Mouse (Mus musculus) embryonic fibroblast, embryonic 13.5 days (primary cell): ENCODE data around the gene Nip7. TPM values are rescaled to one million over a fixed set of nuclear protein-coding genes. Genes with fewer than 3 reads are reported as not detected.

Experiments
- H3K27ac ChIP-seq: 2 replicates; pipeline ENCODE4 v1.5.1; 2012; ENCODE audit warnings: low read length, control low read depth, inconsistent platforms; ENCODE audit not compliant: insufficient read depth
- H3K4me1 ChIP-seq: 2 replicates; pipeline ENCODE4 v1.6.1; 2011; ENCODE audit warnings: low read length; ENCODE audit not compliant: control insufficient read depth, insufficient read depth
- H3K4me3 ChIP-seq: 2 replicates; pipeline ENCODE4 v1.5.1; 2011; ENCODE audit warnings: mild to moderate bottlenecking, control low read depth, low read length; ENCODE audit not compliant: insufficient read depth
- CTCF ChIP-seq: IDR thresholded peaks from 2 replicates; pipeline ENCODE4 v1.5.1; 2011; ENCODE audit warnings: mild to moderate bottlenecking, control low read depth, low read length, moderate library complexity, borderline replicate concordance; ENCODE audit not compliant: insufficient read depth
- POLR2A ChIP-seq: IDR thresholded peaks from 2 replicates; pipeline ENCODE4 v1.6.1; 2011; ENCODE audit warnings: low read depth, mild to moderate bottlenecking, control low read depth, low read length, moderate library complexity
- polyA plus RNA-seq: library from polyadenylated mRNA; stranded (reverse); fragments of >200 nt; gene quantifications from 2 replicates; pipeline ENCODE4 v1.2.4, GENCODE M21; 2011; ENCODE audit warnings: low read depth; ENCODE audit not compliant: missing spikeins, insufficient read length

Nip7 gene
- polyA plus RNA-seq, 1 experiment, result 71.2 TPM

GRCm38 (mm10) chr8:107035641-107036040, 21.0 kb upstream of the Nip7 start:
- TF ChIP-seq POLR2A (no peak), CTCF (no peak)
- H3K4me3 ChIP-seq, result no peak overlapping the region
- no peak overlapping the region for H3K27ac ChIP-seq
- H3K4me1 ChIP-seq, result peaks cover 6% of the 10 kb centered on the region

GRCm38 (mm10) chr8:107036626-107037025, 20.1 kb upstream of the Nip7 start:
- H3K4me3 ChIP-seq, result no peak overlapping the region
- no peak overlapping the region for H3K27ac ChIP-seq
- H3K4me1 ChIP-seq, result peaks cover 6% of the 10 kb centered on the region
- TF ChIP-seq POLR2A (no peak), CTCF (no peak)

GRCm38 (mm10) chr8:107040632-107041031, 16.0 kb upstream of the Nip7 start:
- TF ChIP-seq CTCF (no peak), POLR2A (no peak)
- Histone ChIP-seq H3K27ac (no peak overlapping the region), H3K4me1 (no peaks in the 10 kb centered on the region), H3K4me3 (no peak overlapping the region)

- TF ChIP-seq CTCF, result no peak
- TF ChIP-seq POLR2A, result no peak
- no peak overlapping the region for H3K4me3 ChIP-seq
- no peaks in the 10 kb centered on the region for H3K4me1 ChIP-seq
- no peak overlapping the region for H3K27ac ChIP-seq
Observed at GRCm38 (mm10) chr8:107045478-107045877, 11.2 kb upstream of the Nip7 start.

- TF ChIP-seq CTCF (no peak), POLR2A (no peak)
- Histone ChIP-seq H3K27ac (no peak overlapping the region), H3K4me3 (no peak overlapping the region), H3K4me1 (no peaks in the 10 kb centered on the region)
Observed at GRCm38 (mm10) chr8:107046976-107047375, 9.7 kb upstream of the Nip7 start.

GRCm38 (mm10) chr8:107048061-107048941, 8.4 kb upstream of the Nip7 start, which contains the start of gene Pdf:
Gene Pdf (minus strand): TSS chr8:107048614.
- Histone ChIP-seq H3K4me1 (no peaks in the 10 kb centered on the region), H3K27ac (peak within 1 kb of the TSS; percentile 65), H3K4me3 (peak within 1 kb of the TSS; percentile 41)
- no peak for TF ChIP-seq CTCF
- peak; percentile 62 for TF ChIP-seq POLR2A

GRCm38 (mm10) chr8:107049480-107049879, 7.2 kb upstream of the Nip7 start:
- no peaks in the 10 kb centered on the region for H3K4me1 ChIP-seq
- TF ChIP-seq POLR2A (no peak), CTCF (no peak)
- no peak overlapping the region for H3K27ac ChIP-seq
- no peak overlapping the region for H3K4me3 ChIP-seq

- Histone ChIP-seq H3K4me1 (no peaks in the 10 kb centered on the region), H3K27ac (no peak overlapping the region), H3K4me3 (no peak overlapping the region)
- no peak for TF ChIP-seq CTCF
- no peak for TF ChIP-seq POLR2A
Observed at GRCm38 (mm10) chr8:107052046-107052445, 4.6 kb upstream of the Nip7 start.

GRCm38 (mm10) chr8:107056973-107057369, 294 bp downstream of the Nip7 start:
- Histone ChIP-seq H3K4me1 (no peaks in the 10 kb centered on the region), H3K4me3 (peak overlapping the region; percentile 88), H3K27ac (no peak overlapping the region)
- TF ChIP-seq CTCF (0 out of 2 replicates have a peak, but pooled peaks have one; percentile 12), POLR2A (peak; percentile 1; the same call in 1 of the 2 replicates)

- no peak overlapping the region for H3K4me3 ChIP-seq
- no peaks in the 10 kb centered on the region for H3K4me1 ChIP-seq
- H3K27ac ChIP-seq, result no peak overlapping the region
- TF ChIP-seq POLR2A, result no peak
- no peak for TF ChIP-seq CTCF
Observed at GRCm38 (mm10) chr8:107062613-107063012, 5.9 kb downstream of the Nip7 start.
